Mouse (Mus musculus) left cerebral cortex, adult 2 months (tissue): ENCODE measurements around the gene Psen2. TPM values are rescaled to one million over a fixed set of nuclear protein-coding genes. Genes with fewer than 3 reads are reported as not detected.

Experiments
- DNase-seq, 2 experiments: peaks; one replicate each; pipeline ENCODE4 v3.0.0; 2021 to 2022; ENCODE audit warnings: low spot score in 2 of 2, mixed read lengths in 1 of 2; ENCODE audit errors: extremely low spot score in 1 of 2
- H3K27ac ChIP-seq: fragments of 200-600 bp; 2 replicates; pipeline ENCODE4 v1.8.1; 2022
- H3K4me3 ChIP-seq: fragments of 200-600 bp; 2 replicates; pipeline ENCODE4 v1.8.1; 2022
- CTCF ChIP-seq: fragments of 200-600 bp; IDR thresholded peaks from 2 replicates; pipeline ENCODE4 v1.8.1; 2022; ENCODE audit warnings: antibody characterized with exemption, mild to moderate bottlenecking, moderate library complexity
- intact Hi-C: fragments of 180-260 bp; cut with DNase I; formaldehyde crosslinking; loops from one replicate; pipeline ENCODE4 v1.15.1; 2025
- total RNA-seq, 2 experiments: library from RNA; stranded (reverse); gene quantifications; 2 replicates each; pipeline ENCODE4 v1.2.3; 2021

The Psen2 gene
- total RNA-seq, 2 experiments from 2014 or later: 16.8 to 17.5 TPM

DNA sequence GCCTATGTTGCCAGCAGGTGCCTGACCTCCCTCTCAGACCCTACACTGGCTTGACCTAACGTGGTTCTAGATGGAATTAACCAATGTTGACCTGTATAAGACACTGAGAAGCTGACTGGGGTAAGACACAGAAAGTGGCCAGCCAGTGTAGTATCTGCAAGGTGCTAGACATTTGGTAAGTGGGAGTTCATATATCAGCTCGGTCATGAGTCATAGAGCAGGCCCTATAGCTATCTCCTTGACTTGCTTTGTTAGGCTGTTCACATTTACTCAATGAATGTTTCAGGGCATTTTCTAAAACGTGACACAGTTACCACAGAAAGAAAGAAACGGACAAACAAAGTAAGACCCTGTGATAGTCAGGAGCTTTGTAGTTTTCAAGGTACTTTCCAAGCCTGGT lies 27.1 kb upstream of the Psen2 start:
- TF ChIP-seq CTCF: no peak
- H3K4me3 ChIP-seq: no peak overlapping the region
- intact Hi-C loops: no loop called here
- DNase-seq: no peak
- H3K27ac ChIP-seq: no peak overlapping the region

DNA sequence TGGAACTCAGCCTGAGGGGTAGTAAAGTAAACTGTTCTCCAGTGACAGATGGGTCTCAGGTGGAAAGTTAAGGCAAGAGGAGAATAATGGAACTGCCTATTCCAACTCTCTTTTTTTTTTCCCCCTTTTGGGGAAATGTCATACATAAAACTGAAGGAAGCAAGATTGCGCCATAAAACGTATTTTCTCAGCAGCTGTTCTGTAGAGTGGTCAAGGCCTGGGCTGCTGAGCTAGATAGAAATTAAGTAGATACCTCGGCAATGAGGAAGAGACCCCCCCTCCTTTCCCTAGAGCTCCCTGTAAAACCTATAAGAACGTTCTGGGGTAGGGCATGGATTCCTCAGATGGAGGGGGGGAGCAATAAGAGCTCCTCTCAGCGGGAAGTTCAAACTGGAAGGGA lies 26.6 kb upstream of the Psen2 start:
- intact Hi-C loops: no loop called here
- Histone ChIP-seq H3K27ac (no peak overlapping the region), H3K4me3 (no peak overlapping the region)
- TF ChIP-seq CTCF: no peak
- no peak for DNase-seq

GRCm38 (mm10) chr1:180288872-180289468 lies 25.7 kb upstream of the Psen2 start:
- no peak for DNase-seq
- intact Hi-C loops: no loop called here
- no peak for TF ChIP-seq CTCF
- Histone ChIP-seq H3K27ac (no peak overlapping the region), H3K4me3 (no peak overlapping the region)

GRCm38 (mm10) chr1:180288227-180288626 lies 25.0 kb upstream of the Psen2 start:
- H3K4me3 ChIP-seq: no peak overlapping the region
- DNase-seq: no peak
- intact Hi-C loops: no loop called here
- TF ChIP-seq CTCF: no peak
- H3K27ac ChIP-seq: no peak overlapping the region

DNA sequence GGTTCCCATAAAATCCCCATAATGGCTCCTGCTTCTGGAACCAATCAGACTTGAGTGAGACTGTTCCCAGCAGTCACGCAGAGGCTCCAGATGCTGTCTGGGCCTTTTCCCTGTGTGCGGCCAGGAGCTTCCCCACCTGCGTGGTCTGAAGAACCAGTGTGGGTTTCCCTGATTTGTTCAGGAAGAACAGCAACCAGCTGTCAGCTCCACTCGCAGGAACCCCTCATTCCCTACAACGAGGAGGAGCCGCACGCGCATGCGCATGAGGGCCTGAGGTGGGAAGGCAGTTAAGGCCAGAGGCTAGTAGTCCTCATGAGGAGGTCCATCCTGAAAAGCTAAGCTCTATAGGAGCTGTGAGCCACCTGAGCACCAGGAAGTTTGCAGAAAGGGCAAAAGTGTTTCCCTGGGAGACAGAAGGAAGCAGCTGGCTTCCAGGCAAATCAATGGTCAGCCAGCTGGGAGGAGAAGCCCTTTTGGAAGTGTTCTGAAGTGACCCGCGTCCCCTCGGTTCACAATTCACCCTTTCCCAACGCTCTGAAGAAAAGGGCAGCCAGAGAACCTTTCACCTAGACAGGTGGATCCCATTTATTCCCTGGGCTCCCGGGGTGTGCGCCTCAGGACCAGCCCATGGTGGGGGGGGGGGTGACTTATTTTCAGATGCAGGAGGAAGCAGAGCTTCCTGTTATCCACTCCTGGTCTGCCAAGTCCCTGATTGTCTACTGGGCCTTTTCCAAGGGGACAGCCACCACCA lies 23.0 kb upstream of the Psen2 start:
- TF ChIP-seq CTCF: no peak
- Histone ChIP-seq H3K4me3 (no peak overlapping the region), H3K27ac (no peak overlapping the region)
- intact Hi-C loops: no loop called here
- no peak for DNase-seq

- H3K4me3 ChIP-seq: no peak overlapping the region
- no peak overlapping the region for H3K27ac ChIP-seq
- no peak for DNase-seq
- peak; percentile 22; the same call in 1 of the 2 replicates for TF ChIP-seq CTCF
- intact Hi-C loops: no loop called here
These were observed 20.9 kb upstream of the Psen2 start for GRCm38 (mm10) chr1:180283813-180284768.

GRCm38 (mm10) chr1:180282581-180282980 lies 19.3 kb upstream of the Psen2 start:
- Histone ChIP-seq H3K27ac (no peak overlapping the region), H3K4me3 (no peak overlapping the region)
- no peak for DNase-seq
- intact Hi-C loops: no loop called here
- TF ChIP-seq CTCF: no peak

GRCm38 (mm10) chr1:180279648-180280047 lies 16.4 kb upstream of the Psen2 start:
- DNase-seq: no peak
- Histone ChIP-seq H3K27ac (no peak overlapping the region), H3K4me3 (no peak overlapping the region)
- no peak for TF ChIP-seq CTCF
- intact Hi-C loops: no loop called here

DNA sequence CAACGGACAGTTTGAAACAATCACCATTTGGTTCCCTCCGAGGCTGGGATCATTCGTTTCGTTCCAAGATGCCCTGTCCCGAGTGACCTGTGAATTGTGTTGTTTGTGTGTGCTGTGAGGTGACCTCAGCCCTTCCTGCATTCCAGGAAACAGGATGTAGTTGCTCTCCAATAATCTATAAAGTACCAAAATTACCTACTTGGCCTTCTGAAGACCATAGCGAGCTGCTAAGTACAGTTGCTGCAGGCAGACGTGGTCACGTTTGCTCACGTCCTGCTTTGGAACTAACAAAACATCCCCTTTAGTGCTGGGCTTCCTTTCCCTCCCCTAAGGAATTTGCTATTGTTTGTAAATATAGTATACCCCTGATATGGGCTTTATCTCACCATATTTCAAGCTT lies 14.3 kb upstream of the Psen2 start:
- no peak for TF ChIP-seq CTCF

DNA sequence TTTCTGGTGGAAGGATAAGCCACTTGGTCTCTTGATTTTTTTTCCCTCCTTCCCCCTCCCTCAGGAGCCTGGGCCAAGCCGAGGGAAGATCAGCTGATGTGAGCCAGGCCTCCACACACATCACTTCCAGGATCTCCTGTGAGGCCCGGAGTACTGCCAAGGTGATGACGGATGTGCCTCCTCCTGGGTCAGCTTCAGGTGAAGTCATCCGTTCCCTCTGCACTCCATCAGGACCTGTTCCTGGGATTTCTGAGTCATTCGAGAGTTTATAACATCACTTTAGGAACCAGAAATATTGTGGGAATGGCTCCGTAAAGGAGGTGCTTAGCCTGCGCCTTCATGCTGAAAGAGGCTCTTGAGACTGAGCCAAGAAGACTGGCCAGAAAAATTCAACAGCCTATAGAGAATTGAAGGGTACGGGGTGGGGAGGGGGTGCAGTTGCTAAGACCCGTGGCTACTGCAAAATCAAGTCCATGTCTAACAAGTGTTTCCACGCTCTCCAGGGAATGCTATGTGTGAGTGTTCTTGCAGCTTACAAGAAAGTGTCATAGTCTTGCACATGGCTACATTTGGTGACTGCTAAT lies 11.6 kb upstream of the Psen2 start:
- intact Hi-C loops: no loop called here

More for the DNA sequence above, 14.3 kb upstream of the Psen2 start:
- H3K4me3 ChIP-seq: no peak overlapping the region
- H3K27ac ChIP-seq: no peak overlapping the region
- intact Hi-C loops: no loop called here
- no peak for DNase-seq

GRCm38 (mm10) chr1:180269033-180269432 lies 5.8 kb upstream of the Psen2 start:
- no peak for DNase-seq
- intact Hi-C loops: loop anchor here (5.0 kb wide), 3 partner anchors 63 to 498 kb away; partner anchors contain the start of genes Itpkb and Parp1

More for the DNA sequence above, 11.6 kb upstream of the Psen2 start:
- Histone ChIP-seq H3K27ac (no peak overlapping the region), H3K4me3 (no peak overlapping the region)
- no peak for TF ChIP-seq CTCF
- no peak for DNase-seq

More at GRCm38 (mm10) chr1:180269033-180269432, 5.8 kb upstream of the Psen2 start:
- H3K4me3 ChIP-seq: no peak overlapping the region
- TF ChIP-seq CTCF: no peak
- no peak overlapping the region for H3K27ac ChIP-seq
